Mouse (Mus musculus) cerebellum, adult 11-12 months (tissue): ENCODE measurements at regions not wholly inside any gene's neighbourhood (a gene's known extent, or its start where the extent isn't known, plus 50 kb on each side); places are given as distances from the start of the nearest gene placed in this dataset.

Source experiments
- DNase-seq: peaks from one replicate; pipeline ENCODE4 v3.0.0; 2022

DNA sequence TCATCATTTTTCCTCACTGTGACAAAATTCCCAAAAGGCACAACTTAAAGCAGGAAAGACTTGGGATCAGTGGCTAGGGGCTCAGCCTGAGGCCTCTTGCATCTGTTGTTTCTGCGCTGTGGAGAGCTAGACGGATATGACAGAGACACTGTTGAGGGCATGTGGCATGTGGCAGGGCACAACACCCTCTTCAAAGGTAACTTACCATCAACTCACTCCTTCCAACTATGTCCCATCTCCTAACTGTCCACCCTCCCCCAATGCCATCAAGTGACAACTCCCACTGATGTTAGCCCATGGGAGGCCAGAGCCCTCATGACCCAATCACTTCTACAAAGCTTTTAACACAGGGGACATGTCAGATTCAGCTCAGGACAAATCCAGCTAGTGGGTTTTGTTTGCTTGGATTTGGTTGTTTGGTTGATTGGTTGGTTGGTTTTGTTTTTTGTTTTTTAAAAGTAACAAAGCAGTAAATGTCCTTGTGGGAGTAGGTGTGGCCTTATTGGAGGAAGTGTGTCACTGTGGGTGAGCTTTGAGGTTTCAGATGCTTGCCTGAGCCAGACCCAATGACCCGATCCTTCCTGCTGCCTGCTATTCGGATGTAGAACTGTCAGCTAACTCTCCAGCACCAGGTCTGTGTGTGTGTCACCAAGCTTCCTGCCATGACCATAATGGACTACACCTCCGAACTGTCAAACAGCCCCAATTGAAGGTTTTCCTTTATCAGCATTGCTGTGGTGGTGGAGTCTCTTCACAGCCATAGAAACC lies 53.2 kb upstream of the Lef1 start:
- DNase-seq = no peak

GRCm38 (mm10) chr3:131054241-131054972 lies 55.9 kb upstream of the Lef1 start:
- DNase-seq = no peak

- no peak for DNase-seq
These were observed 62.6 kb upstream of the Lef1 start for GRCm38 (mm10) chr3:131047716-131048115.

DNA sequence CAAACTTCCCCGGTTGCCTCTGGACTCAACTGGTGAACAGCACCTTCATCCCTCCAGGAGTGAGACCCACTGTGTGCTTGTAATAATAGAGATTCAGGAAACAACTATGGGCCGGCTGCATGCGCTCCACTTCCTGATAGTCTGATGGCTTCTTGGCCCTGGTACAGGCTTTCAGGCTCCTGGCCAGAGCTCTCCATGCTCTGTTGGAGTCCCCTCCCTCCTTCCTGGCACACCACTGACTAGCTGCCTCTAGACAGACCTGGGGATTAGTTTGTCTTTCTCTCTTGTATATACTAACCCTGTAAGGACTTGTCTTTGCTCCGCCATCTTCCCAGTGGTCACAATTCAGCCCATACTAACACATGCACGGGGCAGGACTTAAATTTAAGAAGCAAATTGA lies 63.9 kb upstream of the Lef1 start:
- no peak for DNase-seq

- no peak for DNase-seq
These were observed 70.0 kb upstream of the Lef1 start for GRCm38 (mm10) chr3:131040214-131040825.

DNA sequence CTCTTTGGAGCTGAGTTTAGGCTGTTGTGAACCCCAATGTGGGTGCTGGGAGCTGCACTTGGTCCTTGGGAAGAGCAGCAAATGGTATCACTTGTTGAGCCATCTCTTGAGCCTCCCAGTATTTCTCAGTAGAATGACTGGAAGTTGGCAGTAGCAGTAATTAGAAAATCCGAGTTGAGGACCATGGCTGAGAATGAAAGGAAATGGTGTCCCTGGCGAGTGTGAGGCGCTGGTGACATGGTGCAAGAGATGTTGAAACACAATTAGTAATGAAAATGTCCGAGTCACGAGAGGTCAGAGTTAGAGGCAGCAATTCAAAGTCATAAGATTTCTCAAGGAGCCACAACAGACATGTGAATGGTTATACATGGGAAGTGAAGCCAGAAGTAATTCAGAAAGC lies 73.2 kb upstream of the Lef1 start:
- no peak for DNase-seq

DNA sequence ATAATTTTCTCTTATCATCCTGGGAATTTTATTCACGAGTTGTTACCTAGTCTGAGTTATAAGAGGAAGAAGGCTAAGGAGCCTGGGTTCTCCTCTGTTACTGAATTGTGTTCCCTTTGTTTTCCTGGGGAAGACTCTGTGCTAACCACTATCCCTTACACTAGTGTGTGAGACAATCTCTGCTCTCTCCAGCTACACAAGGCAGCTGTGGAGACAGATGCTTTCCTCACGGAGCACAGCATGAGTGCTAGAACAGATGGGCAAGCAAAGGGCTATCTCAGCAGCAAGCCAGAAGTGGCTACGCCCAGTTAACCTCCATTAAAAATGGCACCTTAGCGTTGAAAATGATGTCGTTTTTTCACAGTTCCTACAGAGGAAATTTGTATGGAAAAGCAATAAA lies 75.5 kb upstream of the Lef1 start:
- no peak for DNase-seq

DNA sequence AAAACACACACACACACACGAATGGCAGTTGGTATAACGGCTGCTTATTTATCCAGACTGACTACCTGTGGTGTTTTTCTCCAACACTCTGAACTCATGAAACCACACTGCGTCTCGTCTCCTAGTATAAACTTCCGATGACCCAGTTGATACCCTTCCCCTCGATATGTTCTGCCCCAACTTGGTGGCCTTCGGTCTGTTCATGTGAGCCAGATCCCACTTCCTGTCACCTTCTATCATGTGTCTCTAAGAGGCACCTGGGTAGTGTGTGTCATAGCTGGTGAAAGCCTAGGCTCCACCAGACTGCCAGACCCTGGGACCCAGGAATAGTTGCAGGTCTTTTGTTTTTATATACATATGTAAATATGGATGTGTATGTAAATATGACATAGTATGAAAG lies 83.9 kb upstream of the Lef1 start:
- DNase-seq = no peak

GRCm38 (mm10) chr3:131019163-131019956 lies 90.9 kb upstream of the Lef1 start:
- DNase-seq = no peak

DNA sequence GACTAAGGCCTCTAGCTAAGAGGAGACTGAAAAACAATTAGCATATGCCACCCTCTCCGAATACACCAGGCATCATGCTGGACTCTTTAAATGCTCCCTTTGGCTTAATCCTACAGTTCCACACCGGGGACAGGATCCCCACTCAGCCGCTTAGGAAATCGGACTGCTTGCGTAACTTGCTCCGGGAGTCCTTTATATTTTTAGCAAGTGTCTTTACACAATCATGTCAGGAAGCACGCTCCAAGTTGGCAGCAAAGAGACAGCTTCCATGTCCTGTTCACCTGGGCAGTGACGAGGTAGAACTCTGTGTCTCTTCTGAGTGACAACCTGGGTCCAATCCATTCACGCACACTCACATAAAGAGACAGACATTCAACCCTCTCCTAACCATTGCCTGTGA lies 92.4 kb upstream of the Lef1 start:
- no peak for DNase-seq

DNA sequence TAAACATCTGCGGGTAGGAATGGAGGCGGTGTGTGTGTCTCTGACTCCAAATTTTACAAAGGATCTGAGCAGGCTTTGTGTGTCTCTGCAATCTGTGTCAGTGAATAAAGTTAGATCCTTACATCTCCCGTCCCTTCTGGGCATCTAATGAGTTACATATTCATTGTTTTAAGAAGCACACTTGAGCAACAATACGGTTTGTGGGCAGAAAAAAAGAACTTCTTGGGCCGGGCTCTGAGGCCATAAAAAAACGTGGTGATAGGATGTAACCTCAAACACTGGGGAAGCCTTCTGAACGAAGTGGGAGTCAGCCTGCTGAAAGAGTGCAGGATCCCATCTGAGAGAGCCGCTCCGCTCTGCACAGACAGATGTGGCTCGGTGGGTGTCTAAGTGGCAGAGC lies 94.2 kb upstream of the Lef1 start:
- DNase-seq = no peak

GRCm38 (mm10) chr3:131014092-131014716 lies 96.1 kb upstream of the Lef1 start:
- DNase-seq = no peak

DNA sequence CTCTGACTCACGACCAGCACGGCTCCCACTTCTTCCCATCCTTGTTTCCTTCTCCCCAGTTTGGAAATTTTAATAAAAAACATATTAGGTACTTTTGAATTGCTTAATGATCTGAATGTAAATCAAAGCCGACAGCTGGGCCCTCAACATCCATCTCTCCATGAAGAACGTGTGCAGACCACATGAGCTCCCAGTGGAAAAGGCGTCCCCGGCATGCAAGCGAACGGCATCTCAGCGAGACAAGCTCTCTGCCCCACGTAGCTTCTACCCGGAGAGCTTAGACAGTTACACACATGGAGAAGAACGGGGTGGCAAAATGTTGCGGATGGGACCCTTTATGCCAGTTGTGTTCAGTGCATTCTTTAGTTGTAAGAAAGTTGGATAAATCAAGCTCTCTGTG lies 109.6 kb upstream of the Lef1 start:
- DNase-seq = no peak

DNA sequence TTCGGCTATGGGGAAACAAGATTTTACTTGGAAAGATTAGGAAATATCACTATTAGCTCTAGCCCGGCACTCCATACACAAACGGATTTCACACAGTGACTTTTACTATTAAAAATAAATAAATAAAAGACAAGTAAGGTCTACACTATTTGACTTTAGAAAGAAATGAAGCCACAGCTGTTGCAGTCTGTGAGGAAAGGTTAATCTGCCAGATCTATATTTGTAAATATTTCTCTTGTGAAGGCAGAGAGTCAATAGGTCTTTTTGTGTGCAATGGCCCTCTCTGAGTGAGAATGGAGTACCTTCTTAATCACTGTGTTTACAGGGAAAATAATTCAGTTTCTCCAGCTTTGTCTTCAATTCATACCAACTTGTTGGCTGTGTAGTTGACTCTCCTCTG lies 110.0 kb upstream of the Lef1 start:
- no peak for DNase-seq

- no peak for DNase-seq
These were observed 110.5 kb upstream of the Lef1 start for GRCm38 (mm10) chr3:130999818-131000217.

DNA sequence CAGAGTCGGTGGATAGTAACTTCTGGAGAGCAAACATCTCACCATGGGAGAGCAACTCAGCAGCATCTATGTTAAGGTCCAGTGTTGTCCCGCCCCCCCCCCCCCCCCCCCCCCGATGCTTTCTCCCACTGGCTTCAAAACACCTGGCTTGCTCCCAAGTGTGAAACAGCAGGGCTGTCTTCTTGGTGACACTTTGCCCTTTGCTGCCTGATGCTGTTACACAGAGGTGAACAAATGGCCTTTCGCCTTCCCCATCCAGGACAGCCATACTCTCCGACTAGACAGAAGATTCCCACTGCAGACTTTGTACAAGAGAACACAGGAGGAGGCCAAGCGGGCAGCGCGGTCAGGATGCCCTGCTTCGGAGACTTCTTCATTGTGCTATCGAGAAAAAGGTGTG lies 111.8 kb upstream of the Lef1 start:
- no peak for DNase-seq

DNA sequence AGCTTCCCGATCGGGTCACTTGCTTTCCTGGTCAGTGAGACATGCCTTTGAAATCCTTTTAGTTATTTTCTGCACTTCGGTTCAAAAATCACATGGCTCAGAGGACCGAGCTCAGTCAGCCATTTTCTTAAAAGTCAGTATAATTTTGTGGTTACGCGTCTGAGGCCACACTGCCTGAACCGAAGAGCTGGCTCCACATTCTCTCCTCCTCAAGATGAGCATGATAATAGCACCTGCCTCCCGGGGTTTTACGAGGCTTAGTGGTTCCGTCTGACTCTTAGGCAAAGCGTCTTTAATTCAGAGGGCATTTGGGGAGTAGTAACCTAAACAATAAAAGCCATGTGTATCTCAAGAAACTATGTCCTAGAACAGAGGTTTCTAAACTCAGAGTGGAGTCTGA lies 113.5 kb upstream of the Lef1 start:
- no peak for DNase-seq

- DNase-seq = no peak
These were observed 118.3 kb upstream of the Lef1 start for GRCm38 (mm10) chr3:130991971-130992370.

DNA sequence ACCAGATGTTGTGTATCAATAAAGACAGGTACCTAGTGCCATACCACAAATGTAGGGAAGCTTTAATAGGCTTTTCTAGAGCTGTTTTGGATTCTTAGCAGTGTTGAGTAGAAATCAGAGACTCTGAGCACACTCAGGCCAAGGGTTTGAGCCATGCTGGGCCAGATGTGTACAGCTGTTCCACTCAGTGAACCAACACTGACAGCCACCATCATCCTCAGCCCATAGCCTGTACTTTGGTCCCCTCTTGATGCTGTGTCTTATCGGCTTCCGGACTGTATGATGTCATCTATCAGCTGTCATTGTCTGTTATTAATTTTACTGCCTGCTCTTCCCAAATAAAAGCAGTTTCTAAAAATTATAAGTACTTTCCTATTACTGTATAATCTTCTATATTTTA lies 123.6 kb upstream of the Lef1 start:
- no peak for DNase-seq

GRCm38 (mm10) chr3:130986101-130986500 lies 124.2 kb upstream of the Lef1 start:
- no peak for DNase-seq

- no peak for DNase-seq
These were observed 128.7 kb upstream of the Lef1 start for GRCm38 (mm10) chr3:130981566-130981965.

DNA sequence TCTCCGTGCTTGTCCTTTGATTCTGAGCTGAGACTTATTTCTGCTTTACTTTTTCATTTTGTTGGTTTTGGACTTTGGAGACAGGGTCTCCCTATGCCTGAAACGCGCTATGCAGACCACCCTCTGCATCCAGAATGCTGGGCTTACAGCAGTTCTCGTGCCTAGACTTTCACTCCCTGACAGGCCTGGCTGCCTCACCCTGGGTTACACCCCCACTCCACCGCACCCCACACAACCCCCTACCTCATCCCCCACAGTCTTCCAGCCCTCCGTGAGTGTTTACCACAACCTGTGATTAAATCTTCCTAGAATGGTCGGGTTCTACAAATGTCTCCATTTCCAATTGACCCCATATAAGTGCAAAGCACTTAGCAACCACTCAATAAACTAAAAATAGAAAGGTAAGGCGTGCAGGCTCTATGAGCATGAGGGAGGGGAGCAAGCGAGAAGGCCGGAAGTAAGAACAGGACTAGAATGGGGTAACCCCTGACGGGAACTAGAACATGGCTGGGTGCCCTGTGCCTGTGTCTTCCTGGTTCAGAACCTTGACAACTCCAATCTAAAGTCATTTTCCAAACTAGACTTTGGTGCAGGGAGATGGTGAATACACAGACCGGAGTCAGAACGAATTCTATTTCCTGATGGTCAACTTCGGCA lies 131.2 kb upstream of the Lef1 start:
- DNase-seq = no peak
